Mouse (Mus musculus): Measurements from ENCODE around the gene Fars2. TPM values are rescaled to one million over a fixed set of nuclear protein-coding genes. Genes with fewer than 3 reads are reported as not detected.
"Not testable (repeated sequence)": the region's sequence is repeated elsewhere in the genome, so short reads cannot be mapped to it uniquely, and the experiment has no call there.

Fars2 gene
- polyA plus RNA-seq, 1 experiment from 2014 or later, result 26.7 TPM

GRCm38 (mm10) chr13:36451437-36451836 lies 334.2 kb downstream of the Fars2 start:
- Histone ChIP-seq H3K4me3 (ENCODE audit: low read depth, low read length) (no peak overlapping the region), H3K4me1 (ENCODE audit: control insufficient read depth, insufficient read depth, low read length) (no peaks in the 10 kb centered on the region), H3K9me3 (ENCODE audit: control insufficient read depth, low read length) (no peaks in the 10 kb centered on the region), H3K9ac (replicated peaks; ENCODE audit: low read depth, low read length) (no peak overlapping the region), H3K36me3 (ENCODE audit: control insufficient read depth, insufficient read depth, low read length) (no peaks in the 10 kb centered on the region), H3K27me3 (ENCODE audit: control insufficient read depth, insufficient read depth, low read length) (no peaks in the 10 kb centered on the region), H3K27ac (ENCODE audit: low read depth, low read length) (no peak overlapping the region), H3K4me2 (ENCODE audit: low read depth, low read length) (no peak overlapping the region)
- 78% methylated on average over 3 of the region's 3 CpGs for WGBS
- ATAC-seq (ENCODE audit: low read depth), result no peak

DNA sequence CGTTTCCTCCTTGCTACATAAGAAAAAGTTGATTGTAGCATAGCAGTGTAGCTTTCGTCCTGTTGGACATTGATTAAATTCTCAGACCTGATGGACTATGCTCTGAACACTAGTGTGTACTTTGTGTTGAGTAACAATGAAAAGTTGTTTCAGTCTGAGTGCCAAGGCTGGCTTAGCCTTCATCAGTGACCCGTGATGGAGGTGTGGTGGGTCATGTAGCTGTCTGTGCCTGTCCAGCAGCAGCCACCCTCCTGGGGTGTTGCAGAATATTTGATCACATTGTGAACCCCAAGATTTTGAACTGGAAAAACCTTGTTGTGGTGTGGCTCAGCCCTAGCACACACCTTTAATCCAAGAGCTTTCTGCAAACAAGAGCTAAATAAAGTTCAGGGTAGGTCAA lies 343.3 kb downstream of the Fars2 start:
- H3K4me3 ChIP-seq (ENCODE audit: low read depth, low read length), result no peak overlapping the region
- no peak overlapping the region for H3K9ac ChIP-seq (replicated peaks; ENCODE audit: low read depth, low read length)
- ATAC-seq (ENCODE audit: low read depth), result no peak
- H3K4me1 ChIP-seq (ENCODE audit: control insufficient read depth, insufficient read depth, low read length), result no peaks in the 10 kb centered on the region
- H3K27ac ChIP-seq (ENCODE audit: low read depth, low read length), result no peak overlapping the region
- no peak overlapping the region for H3K4me2 ChIP-seq (ENCODE audit: low read depth, low read length)
- H3K27me3 ChIP-seq (ENCODE audit: control insufficient read depth, insufficient read depth, low read length), result no peaks in the 10 kb centered on the region
- H3K36me3 ChIP-seq (ENCODE audit: control insufficient read depth, insufficient read depth, low read length), result no peaks in the 10 kb centered on the region
- H3K9me3 ChIP-seq (ENCODE audit: control insufficient read depth, low read length), result no peaks in the 10 kb centered on the region
- WGBS, result 80% methylated on average over 3 of the region's 3 CpGs

DNA sequence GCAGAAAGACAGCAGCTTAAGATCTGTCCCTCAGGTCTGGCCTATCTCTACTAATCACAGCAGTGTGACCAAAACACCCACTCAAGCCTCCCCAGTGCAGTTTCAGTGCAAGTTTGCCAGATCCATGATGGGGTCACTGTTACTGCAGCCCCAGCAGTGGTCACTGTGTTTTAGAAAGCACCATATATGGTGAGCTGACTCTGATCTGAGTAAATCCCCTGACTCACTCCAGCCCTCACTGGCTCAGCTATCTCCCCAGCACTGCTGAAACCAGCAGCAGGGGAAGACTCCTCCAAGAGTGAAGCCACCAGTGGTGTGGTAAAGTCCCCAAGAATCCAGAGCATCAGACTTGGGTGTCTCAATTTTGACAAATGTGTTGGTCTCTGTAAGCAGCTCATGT lies 346.5 kb downstream of the Fars2 start:
- H3K27me3 ChIP-seq (ENCODE audit: control insufficient read depth, insufficient read depth, low read length), result no peaks in the 10 kb centered on the region
- H3K4me2 ChIP-seq (ENCODE audit: low read depth, low read length), result no peak overlapping the region
- no peak overlapping the region for H3K27ac ChIP-seq (ENCODE audit: low read depth, low read length)
- H3K4me3 ChIP-seq (ENCODE audit: low read depth, low read length), result no peak overlapping the region
- no peak overlapping the region for H3K9ac ChIP-seq (replicated peaks; ENCODE audit: low read depth, low read length)
- no peaks in the 10 kb centered on the region for H3K36me3 ChIP-seq (ENCODE audit: control insufficient read depth, insufficient read depth, low read length)
- no peaks in the 10 kb centered on the region for H3K4me1 ChIP-seq (ENCODE audit: control insufficient read depth, insufficient read depth, low read length)
- ATAC-seq (ENCODE audit: low read depth), result no peak
- no peaks in the 10 kb centered on the region for H3K9me3 ChIP-seq (ENCODE audit: control insufficient read depth, low read length)

- not testable (repeated sequence) for H3K4me2 ChIP-seq (ENCODE audit: low read depth, low read length); H3K4me1 ChIP-seq (ENCODE audit: control insufficient read depth, insufficient read depth, low read length); ATAC-seq (ENCODE audit: low read depth); H3K9ac ChIP-seq (replicated peaks; ENCODE audit: low read depth, low read length); H3K9me3 ChIP-seq (ENCODE audit: control insufficient read depth, low read length); H3K27ac ChIP-seq (ENCODE audit: low read depth, low read length); H3K27me3 ChIP-seq (ENCODE audit: control insufficient read depth, insufficient read depth, low read length); H3K4me3 ChIP-seq (ENCODE audit: low read depth, low read length); H3K36me3 ChIP-seq (ENCODE audit: control insufficient read depth, insufficient read depth, low read length)
- WGBS, result 98% methylated on average over 3 of the region's 3 CpGs
Measured at GRCm38 (mm10) chr13:36466076-36466475, 348.9 kb downstream of the Fars2 start.

GRCm38 (mm10) chr13:36466515-36466921 lies 349.3 kb downstream of the Fars2 start:
- Histone ChIP-seq H3K27ac (ENCODE audit: low read depth, low read length) (no peak overlapping the region), H3K4me2 (ENCODE audit: low read depth, low read length) (no peak overlapping the region), H3K9ac (replicated peaks; ENCODE audit: low read depth, low read length) (no peak overlapping the region), H3K4me3 (ENCODE audit: low read depth, low read length) (no peak overlapping the region), H3K4me1 (ENCODE audit: control insufficient read depth, insufficient read depth, low read length) (no peaks in the 10 kb centered on the region), H3K36me3 (ENCODE audit: control insufficient read depth, insufficient read depth, low read length) (no peaks in the 10 kb centered on the region), H3K9me3 (ENCODE audit: control insufficient read depth, low read length) (no peaks in the 10 kb centered on the region), H3K27me3 (ENCODE audit: control insufficient read depth, insufficient read depth, low read length) (no peaks in the 10 kb centered on the region)
- no peak for ATAC-seq (ENCODE audit: low read depth)
- 97% methylated on average over 5 of the region's 5 CpGs for WGBS

GRCm38 (mm10) chr13:36467849-36468248 lies 350.6 kb downstream of the Fars2 start:
- Histone ChIP-seq H3K4me3 (ENCODE audit: low read depth, low read length) (no peak overlapping the region), H3K27ac (ENCODE audit: low read depth, low read length) (no peak overlapping the region), H3K36me3 (ENCODE audit: control insufficient read depth, insufficient read depth, low read length) (no peaks in the 10 kb centered on the region), H3K9me3 (ENCODE audit: control insufficient read depth, low read length) (no peaks in the 10 kb centered on the region), H3K9ac (replicated peaks; ENCODE audit: low read depth, low read length) (no peak overlapping the region), H3K4me2 (ENCODE audit: low read depth, low read length) (no peak overlapping the region), H3K4me1 (ENCODE audit: control insufficient read depth, insufficient read depth, low read length) (no peaks in the 10 kb centered on the region), H3K27me3 (ENCODE audit: control insufficient read depth, insufficient read depth, low read length) (no peaks in the 10 kb centered on the region)
- WGBS, result 92% methylated on average over 2 of the region's 2 CpGs
- ATAC-seq (ENCODE audit: low read depth), result no peak

GRCm38 (mm10) chr13:36468963-36469362 lies 351.8 kb downstream of the Fars2 start:
- Histone ChIP-seq H3K27me3 (ENCODE audit: control insufficient read depth, insufficient read depth, low read length) (no peaks in the 10 kb centered on the region), H3K4me3 (ENCODE audit: low read depth, low read length) (no peak overlapping the region), H3K27ac (ENCODE audit: low read depth, low read length) (no peak overlapping the region), H3K9ac (replicated peaks; ENCODE audit: low read depth, low read length) (no peak overlapping the region), H3K4me1 (ENCODE audit: control insufficient read depth, insufficient read depth, low read length) (no peaks in the 10 kb centered on the region), H3K9me3 (ENCODE audit: control insufficient read depth, low read length) (no peaks in the 10 kb centered on the region), H3K36me3 (ENCODE audit: control insufficient read depth, insufficient read depth, low read length) (no peaks in the 10 kb centered on the region), H3K4me2 (ENCODE audit: low read depth, low read length) (no peak overlapping the region)
- 75% methylated on average over 2 of the region's 2 CpGs for WGBS
- no peak for ATAC-seq (ENCODE audit: low read depth)

DNA sequence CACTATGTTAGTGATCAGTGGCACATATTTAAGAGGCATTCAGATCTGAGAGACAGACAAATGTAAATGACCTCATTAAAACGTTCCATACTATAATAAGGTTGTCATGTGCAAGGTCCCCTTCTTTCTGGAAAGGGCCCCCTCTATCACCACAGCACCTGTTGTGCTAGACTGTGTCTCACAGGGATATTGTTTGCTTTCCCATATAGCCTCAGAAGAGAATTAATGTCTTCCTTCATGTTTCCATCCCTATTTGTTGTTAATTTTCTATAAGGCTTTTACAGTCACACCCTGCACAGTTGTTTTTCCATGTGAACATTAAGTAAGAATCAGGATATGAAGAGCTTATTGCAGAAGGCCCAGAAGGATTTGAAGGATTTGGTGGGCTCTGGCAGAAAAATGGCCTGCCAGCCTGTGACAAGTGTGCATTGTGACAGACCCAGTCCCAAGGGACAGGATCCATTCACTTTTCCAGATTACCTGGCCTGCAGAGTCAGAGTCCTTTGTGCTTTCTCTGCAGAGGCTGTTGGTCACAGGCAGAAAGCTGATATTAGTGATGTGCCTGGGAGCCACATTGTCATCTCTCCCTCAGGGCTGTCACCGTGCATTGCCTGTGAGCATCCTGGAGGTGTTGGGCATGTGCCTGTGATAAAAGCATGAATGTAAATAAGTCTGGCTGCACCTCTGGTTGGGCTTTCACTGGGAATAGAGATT lies 352.4 kb downstream of the Fars2 start:
- no peaks in the 10 kb centered on the region for H3K27me3 ChIP-seq (ENCODE audit: control insufficient read depth, insufficient read depth, low read length)
- H3K9me3 ChIP-seq (ENCODE audit: control insufficient read depth, low read length), result no peaks in the 10 kb centered on the region
- no peaks in the 10 kb centered on the region for H3K36me3 ChIP-seq (ENCODE audit: control insufficient read depth, insufficient read depth, low read length)
- H3K4me1 ChIP-seq (ENCODE audit: control insufficient read depth, insufficient read depth, low read length), result no peaks in the 10 kb centered on the region
- WGBS, result 50% methylated on average over 2 of the region's 2 CpGs
- H3K4me3 ChIP-seq (ENCODE audit: low read depth, low read length), result no peak overlapping the region
- ATAC-seq (ENCODE audit: low read depth), result no peak
- no peak overlapping the region for H3K27ac ChIP-seq (ENCODE audit: low read depth, low read length)
- H3K9ac ChIP-seq (replicated peaks; ENCODE audit: low read depth, low read length), result no peak overlapping the region
- no peak overlapping the region for H3K4me2 ChIP-seq (ENCODE audit: low read depth, low read length)

- Histone ChIP-seq H3K36me3 (ENCODE audit: control insufficient read depth, insufficient read depth, low read length) (no peaks in the 10 kb centered on the region), H3K4me1 (ENCODE audit: control insufficient read depth, insufficient read depth, low read length) (no peaks in the 10 kb centered on the region), H3K9ac (replicated peaks; ENCODE audit: low read depth, low read length) (no peak overlapping the region), H3K9me3 (ENCODE audit: control insufficient read depth, low read length) (no peaks in the 10 kb centered on the region), H3K27ac (ENCODE audit: low read depth, low read length) (no peak overlapping the region), H3K27me3 (ENCODE audit: control insufficient read depth, insufficient read depth, low read length) (no peaks in the 10 kb centered on the region), H3K4me2 (ENCODE audit: low read depth, low read length) (no peak overlapping the region), H3K4me3 (ENCODE audit: low read depth, low read length) (no peak overlapping the region)
- WGBS, result 80% methylated on average over 5 of the region's 5 CpGs
- ATAC-seq (ENCODE audit: low read depth), result no peak
Measured at GRCm38 (mm10) chr13:36477648-36478047, 360.4 kb downstream of the Fars2 start.

Data from neural tube, embryonic 14.5 days (tissue).